Mouse (Mus musculus) embryo, embryonic 10.5 days (tissue): ENCODE measurements at regions not wholly inside any gene's neighbourhood (a gene's known extent, or its start where the extent isn't known, plus 50 kb on each side); places are given as distances from the start of the nearest gene placed in this dataset.
"Not testable (repeated sequence)": the region's sequence is repeated elsewhere in the genome, so short reads cannot be mapped to it uniquely, and the experiment has no call there.

ENCODE experiments used
- DNase-seq: peaks from one replicate; pipeline ENCODE4 v3.0.0-alpha.2; 2015; ENCODE audit warnings: low spot score

DNA sequence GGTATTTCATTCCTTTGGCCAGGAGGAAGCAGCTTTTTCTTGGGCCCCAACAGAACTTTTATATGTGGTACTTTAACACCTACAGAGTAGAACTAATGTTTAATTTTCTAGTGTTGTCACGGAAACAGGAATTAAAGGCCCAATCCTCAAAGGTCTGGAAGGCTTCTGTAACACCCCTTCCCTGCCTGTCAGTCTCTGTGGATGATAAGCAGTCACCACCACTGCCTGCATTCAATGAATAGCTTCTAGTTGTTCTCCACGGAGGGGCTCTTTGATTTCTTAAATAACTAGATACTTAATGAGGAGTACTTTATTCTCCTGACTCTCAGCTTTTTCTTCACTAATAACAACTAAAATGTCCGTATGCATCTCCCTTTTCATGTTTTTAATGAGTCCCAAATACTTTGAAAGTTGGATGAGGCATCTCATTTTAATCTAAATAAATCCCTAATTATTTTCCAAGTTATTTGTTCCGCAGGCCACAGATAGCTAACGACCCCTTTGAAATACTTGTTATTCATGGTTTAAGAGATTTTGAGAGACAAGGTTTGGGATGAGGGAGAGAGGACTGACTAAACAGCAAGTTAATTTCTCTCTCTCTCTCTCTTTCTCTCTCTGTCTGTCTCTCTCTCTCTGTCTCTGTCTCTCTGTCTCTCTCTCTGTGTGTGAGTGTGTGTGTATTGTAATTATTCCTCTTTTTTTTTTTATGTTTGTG lies 686.0 kb upstream of the Ghitm start:
- peak; percentile 0 for DNase-seq

DNA sequence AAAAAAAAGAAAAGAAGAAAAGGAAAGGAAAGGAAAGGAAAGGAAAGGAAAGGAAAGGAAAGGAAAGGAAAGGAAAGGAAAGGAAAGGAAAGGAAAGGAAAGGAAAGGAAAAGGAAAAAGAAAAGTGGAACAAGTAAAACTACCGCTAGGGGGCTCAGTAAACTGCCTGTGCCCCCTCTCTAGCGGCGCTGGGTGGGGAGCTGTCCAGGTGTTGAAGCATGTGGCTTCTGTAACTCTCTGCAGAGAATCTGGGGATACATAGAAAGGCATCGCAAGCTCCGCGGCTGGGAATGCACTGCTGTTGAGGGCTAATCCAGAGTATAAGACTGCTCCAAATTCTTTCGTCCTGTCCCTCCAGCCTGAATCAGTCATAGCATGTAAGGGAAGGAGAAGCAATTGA lies 684.9 kb upstream of the Ghitm start:
- peak; percentile 67 for DNase-seq

DNA sequence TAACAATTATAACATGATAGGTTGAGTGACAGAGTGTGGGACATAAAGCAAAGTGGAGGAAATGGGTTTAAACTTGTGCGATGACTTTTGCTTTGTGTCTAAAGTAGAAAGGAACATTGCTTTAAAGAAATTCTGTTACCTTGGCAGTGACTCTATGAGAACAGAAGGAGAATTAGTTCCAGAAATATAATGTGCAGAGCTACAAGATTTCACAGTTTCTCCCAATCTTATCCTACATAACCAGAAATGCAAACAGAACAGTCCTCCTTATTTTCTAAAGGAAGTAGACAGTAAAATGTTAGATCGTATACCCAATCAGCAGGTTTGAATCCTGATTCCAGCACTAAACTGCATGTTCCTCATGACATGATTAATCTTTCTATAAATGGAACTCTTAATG lies 660.6 kb upstream of the Ghitm start:
- no peak for DNase-seq

DNA sequence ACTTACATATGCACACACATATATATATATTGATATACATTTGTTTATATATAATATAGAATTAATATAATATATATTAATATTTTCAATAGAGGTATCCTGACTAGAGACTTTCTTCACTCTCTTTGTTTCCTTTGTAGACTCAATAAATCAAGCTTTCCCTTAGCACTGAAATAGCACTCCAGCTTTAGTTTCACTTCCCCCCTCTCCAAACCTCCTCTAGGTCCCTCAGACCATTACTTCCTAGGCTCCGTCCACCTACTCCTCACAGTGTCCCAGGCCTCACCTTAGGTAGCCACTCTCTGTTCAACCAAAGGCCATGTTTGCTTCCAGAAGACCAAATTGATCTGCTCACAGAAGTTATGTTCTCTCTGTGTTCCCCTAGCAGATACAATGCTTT lies 630.7 kb upstream of the Ghitm start:
- no peak for DNase-seq

DNA sequence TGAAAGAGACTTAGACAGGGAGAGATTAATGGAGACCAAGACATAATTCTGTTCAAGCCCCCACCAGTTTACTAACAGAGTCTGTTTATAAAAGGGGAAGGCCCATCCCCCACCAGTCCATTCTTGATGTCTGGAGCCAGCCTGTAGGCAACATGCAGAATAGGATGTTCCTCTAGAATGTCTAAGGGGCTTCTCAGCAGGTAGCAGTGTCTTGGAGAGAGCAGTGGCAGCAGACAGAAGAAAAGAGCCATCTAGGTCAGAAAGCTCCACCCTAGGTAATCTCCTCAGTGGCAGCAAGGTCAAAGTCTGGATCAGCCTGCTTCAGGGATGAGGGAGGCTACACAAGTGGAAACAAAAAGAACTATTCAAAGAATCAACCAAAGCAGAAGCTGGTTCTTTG lies 614.6 kb upstream of the Ghitm start:
- not testable (repeated sequence) for DNase-seq

DNA sequence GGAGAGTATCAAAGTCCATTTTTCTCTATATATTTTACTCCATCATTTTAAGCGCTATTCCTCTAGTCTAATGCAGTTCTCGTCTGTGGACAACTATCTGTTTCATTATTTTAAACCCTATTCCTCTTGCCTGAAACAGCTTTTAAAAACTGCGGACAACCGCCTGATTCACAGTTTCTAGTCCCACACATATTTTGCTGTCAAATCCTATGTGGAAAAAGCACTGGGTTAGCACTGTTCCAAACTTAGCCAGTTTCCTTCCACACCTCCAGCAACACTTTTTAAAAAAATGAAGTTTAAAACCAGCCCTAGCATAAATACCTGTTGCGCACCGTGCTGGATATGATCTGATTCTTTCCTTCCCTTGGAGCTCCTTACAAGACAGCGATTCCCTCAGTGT lies 614.1 kb upstream of the Ghitm start:
- DNase-seq, result no peak

DNA sequence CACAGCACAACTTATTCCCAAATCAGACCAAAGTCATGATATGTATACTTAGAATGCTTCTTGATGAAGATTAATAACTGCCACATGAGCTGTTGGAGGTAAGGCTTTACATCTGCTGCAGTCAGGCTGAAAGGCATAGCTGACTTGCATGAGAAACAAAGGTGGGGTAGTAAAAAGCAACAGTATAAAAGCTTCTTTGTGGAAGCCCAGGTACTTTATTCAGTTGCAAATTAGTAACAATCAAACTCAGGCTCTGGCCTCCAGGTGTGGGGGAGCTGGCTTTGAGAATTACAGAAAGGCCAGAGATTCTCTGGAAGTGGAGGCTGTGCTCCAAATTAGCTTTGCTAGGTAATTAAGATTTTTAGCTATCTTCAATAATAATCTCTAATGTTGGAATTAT lies 608.0 kb upstream of the Ghitm start:
- no peak for DNase-seq

DNA sequence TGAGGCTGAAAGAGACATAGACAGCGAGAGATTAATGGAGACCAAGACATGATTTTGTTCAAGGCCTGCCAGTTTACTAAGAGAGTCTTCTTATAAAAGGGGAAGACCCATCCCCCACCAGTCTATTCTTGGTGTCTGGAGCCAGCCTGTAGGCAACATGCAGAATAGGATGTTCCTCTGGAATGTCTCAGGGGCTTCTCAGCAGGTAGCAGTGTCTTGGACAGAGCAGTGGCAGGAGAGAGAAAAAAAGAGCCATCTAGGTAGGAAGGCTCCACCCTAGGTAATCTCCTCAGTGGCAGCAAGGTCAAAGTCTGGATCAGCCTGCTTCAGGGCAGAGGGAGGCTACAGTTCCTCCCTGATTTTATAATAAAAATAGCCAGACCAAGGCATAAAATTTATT lies 607.4 kb upstream of the Ghitm start:
- DNase-seq, result not testable (repeated sequence)
